Mouse (Mus musculus) liver, adult (tissue): ENCODE measurements around the gene St6galnac3.

Experiments used
- GATA4 ChIP-seq: IDR thresholded peaks from 2 replicates; pipeline ENCODE4 v1.6.1; 2014; ENCODE audit warnings: mild to moderate bottlenecking, low read length; ENCODE audit not compliant: insufficient replicate concordance

Gene St6galnac3

GRCm38 (mm10) chr3:153510048-153510630, 214.8 kb downstream of the St6galnac3 start:
- no peak for TF ChIP-seq GATA4

DNA sequence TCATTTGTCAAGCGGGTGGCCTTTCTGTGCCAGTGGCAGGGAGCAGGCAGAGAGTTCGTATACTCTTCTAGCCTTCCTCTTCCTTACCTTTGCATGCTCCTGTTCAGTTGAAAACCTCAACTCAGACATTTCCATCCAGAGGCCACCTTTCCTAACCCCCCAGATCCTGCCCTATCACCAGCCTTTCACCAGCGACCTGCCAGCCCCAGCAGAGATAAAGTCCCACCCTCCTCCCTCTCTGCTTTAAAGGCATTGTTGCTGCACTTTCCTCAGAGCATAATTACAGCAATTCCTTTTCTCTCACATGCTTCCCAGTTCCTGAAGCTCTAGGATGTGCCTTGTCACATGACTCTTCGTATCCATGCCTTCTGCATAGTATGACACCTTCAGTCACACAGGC, 215.3 kb downstream of the St6galnac3 start:
- TF ChIP-seq GATA4 = no peak

- TF ChIP-seq GATA4 = no peak
These were observed 215.9 kb downstream of the St6galnac3 start for GRCm38 (mm10) chr3:153509029-153509428.

DNA sequence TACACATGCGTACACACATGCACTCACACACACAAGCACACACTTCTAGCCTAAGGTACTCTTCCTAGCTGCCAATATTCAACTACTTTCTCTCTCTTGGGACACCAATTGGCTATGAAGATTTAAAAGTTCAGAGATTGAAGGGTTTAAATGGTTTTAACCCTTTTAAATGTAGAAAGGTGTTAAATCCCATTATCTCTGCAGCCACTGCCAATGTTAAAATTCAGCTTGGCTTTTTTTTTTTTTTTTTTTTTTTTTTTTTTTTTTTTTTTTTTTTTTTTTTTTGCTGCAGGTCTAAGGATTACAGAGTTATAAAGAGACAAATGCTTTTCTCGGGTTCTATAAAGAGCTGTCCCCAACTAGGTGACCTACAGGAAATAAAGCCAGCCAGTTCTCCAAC, 216.4 kb downstream of the St6galnac3 start:
- no peak for TF ChIP-seq GATA4

GRCm38 (mm10) chr3:153507599-153507998, 217.4 kb downstream of the St6galnac3 start:
- TF ChIP-seq GATA4 = no peak

GRCm38 (mm10) chr3:153502488-153502887, 222.5 kb downstream of the St6galnac3 start:
- TF ChIP-seq GATA4 = no peak

DNA sequence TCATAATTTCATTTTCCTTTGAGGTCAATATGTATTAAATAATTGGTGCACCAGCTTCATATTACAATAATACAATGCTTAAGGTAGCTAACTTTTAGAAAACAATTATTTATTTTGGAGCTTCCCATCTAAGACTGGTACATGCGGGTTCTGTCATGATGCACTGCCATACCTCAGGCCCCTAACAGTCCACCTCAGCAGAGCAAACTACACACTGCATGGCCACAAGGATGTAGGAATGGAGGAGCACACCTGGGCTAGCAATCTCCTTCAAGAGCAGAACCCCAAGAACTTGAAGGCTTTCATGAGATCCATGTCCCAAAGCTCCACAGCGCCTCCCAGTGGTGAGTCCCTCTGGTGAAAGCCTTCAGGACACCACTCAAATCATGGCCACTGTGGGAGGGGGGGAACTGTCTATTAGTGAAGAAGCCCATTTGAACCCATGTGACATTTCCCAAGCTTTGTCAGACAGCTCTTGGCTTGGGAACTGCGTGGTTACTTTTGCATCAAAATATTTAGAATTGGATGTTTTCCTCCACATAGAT, 223.6 kb downstream of the St6galnac3 start:
- no peak for TF ChIP-seq GATA4

GRCm38 (mm10) chr3:153492986-153493385, 232.0 kb downstream of the St6galnac3 start:
- TF ChIP-seq GATA4 = no peak

DNA sequence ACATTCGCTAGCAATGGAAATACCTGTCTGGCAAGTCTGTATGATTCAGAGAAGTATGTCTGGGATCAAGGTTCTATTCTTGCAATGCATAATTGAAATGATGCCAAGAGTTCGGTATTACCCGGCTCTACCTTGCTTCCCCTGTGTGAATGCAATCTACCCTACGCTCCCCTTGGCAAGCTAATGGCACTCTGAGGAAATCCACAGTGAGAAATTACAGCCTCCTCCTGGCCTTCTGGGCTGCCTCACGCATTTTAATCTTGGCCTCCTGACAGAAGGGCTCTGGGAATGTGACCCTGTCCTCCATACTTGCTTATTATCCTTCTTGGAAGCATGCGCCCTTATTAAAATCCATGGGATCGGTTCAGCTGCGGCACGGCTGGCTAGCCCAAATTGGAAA, 235.3 kb downstream of the St6galnac3 start:
- no peak for TF ChIP-seq GATA4

GRCm38 (mm10) chr3:153488931-153489330, 236.0 kb downstream of the St6galnac3 start:
- no peak for TF ChIP-seq GATA4

DNA sequence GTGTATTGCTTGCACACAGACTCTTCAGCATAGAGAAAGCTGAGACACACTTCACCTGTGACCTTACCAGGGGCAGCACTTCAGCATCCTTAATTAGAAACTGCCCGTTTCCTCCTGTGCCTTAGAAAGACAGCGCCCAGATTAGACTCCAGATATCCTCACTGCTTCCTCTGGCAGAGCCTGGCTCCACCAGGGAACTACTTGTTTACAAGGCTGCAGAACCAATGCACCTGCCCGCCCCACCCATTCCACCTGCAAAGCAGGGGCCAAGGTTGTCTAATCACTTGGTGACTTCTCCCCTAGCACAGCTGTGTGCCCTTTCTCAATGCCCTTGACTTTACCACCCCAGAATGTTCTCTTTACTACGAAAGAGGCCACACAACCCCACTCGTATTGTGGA, 239.8 kb downstream of the St6galnac3 start:
- no peak for TF ChIP-seq GATA4

GRCm38 (mm10) chr3:153484701-153485100, 240.3 kb downstream of the St6galnac3 start:
- TF ChIP-seq GATA4 = no peak

GRCm38 (mm10) chr3:153483691-153484090, 241.3 kb downstream of the St6galnac3 start:
- TF ChIP-seq GATA4 = no peak

DNA sequence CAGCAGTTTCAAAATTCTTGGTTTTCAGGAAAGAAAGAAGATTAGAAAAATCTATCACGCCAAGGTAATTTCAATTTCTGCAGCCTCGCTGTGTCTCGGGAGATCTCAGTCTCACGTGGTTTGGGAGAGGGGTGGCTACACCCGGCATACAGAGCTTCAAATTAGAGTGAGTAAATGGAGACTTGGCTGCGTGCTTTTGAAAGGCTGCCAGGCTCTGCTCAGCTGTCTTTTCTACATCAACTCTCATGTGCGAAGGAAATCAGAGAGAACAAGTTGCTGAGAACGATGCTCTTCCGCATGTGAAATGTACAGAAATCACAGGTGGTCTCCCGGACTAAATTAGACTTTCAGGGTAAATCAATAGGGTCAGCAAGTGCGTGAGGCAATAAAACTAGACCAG, 242.9 kb downstream of the St6galnac3 start:
- TF ChIP-seq GATA4 = no peak

GRCm38 (mm10) chr3:153481012-153481411, 244.0 kb downstream of the St6galnac3 start:
- no peak for TF ChIP-seq GATA4

GRCm38 (mm10) chr3:153480636-153481006, 244.4 kb downstream of the St6galnac3 start:
- no peak for TF ChIP-seq GATA4

GRCm38 (mm10) chr3:153480005-153480635, 244.9 kb downstream of the St6galnac3 start:
- no peak for TF ChIP-seq GATA4
